Mouse (Mus musculus): ENCODE measurements around the gene Rhd.
"Not testable (repeated sequence)": the region's sequence is repeated elsewhere in the genome, so short reads cannot be mapped to it uniquely, and the experiment has no call there.

Gene Rhd

GRCm38 (mm10) chr4:134858494-134858893 lies 5.8 kb upstream of the Rhd start:
- no peak for DNase-seq

- peak; percentile 31 to 60 for DNase-seq
These were observed 2.5 kb upstream of the Rhd start for GRCm38 (mm10) chr4:134861884-134862283.

DNA sequence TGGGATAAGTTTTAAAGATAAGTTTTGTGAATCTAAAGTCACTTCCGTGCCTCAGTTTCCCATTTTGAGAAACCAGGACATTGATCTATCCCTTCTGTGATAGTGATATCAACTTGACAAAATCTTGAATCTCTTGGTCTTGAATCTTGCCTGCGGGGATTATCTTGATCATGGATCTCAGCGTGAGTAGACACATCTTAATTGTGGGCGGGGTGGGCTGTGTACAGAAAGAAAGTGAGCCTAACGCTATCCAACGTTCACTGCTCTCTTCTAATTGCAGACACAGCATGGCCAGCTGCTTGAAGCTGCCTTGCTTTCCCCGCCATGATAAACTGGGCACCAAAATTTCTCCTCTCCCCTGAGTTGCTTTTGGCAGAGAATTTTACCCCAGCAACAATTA lies 1.3 kb upstream of the Rhd start:
- no peak for DNase-seq

DNA sequence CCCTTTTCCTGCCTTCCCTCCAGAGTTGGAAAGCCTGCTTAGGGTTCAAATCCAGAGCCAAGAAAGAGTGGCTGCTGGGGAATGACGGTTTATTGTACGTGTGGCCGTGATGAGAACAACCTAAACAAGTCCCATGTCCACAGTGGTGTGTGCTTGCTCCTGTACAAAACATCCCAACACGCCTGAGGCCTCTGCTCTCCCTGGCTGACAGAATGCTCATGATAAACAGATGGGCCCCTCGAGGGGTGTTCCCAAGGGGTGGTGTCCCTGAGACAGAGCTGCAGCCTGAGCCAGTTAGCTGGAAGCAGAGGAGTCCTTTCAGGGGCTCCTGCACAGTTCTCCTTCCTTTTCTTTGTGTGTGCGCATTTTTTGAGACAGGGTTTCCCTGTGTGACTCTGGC lies 1.0 kb downstream of the Rhd start:
- no peak for DNase-seq

DNA sequence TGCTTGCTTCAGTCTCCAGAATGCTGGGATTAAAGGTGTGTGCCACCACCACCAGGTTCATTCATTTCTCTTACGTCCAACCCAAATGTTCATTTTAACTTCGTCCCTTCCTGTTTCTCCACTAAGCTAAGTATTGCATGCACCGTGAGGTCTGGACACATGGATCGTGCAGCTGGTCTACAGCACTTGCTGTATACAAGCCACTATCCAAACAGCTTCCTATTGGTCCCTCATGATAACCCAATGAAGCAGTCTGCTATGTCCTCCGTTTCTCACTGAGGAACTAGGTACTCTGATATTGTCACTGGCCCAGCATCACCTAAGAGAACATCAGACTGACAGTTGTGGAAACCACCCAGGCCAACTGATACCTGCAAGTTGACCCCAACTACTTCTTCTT lies 1.5 kb downstream of the Rhd start:
- DNase-seq = no peak

DNA sequence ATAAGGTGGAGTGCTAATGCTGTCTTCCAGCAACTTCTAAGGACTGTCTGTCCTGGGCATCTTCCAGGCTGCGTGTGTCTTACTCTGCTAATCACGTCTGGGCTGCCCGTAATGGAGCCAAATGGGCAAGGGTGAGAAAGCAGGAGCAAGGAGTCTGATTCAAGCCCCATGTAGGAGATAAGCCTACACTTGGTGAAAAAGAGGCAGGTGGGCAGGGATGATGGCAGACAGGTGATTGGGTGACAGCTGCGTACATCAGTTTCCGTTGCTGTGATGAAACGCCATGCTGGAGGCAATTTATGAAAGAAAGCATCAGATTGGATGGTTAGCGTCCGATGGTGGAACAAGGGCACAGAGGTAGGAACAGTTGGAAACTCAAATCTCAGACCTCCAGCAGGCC lies 2.9 kb downstream of the Rhd start:
- no peak for DNase-seq

DNA sequence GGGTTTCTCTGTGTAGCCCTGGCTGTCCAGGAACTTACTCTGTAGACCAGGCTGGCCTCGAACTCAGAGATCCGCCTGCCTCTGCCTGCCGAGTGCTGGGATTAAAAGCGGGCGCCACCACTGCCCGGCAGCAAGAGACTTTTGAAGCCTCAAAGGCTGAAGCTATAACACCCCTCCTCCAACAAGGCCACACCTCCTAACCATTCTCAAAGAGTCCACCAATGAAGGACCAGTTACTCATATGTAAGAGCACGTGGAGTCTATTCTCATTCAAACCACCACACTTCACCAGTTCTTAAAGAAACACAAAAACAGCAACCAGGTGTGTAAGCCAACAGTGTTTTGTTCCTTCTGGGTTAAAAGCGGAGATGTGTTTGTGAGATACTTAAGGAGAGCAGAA lies 3.3 kb downstream of the Rhd start:
- DNase-seq = no peak

DNA sequence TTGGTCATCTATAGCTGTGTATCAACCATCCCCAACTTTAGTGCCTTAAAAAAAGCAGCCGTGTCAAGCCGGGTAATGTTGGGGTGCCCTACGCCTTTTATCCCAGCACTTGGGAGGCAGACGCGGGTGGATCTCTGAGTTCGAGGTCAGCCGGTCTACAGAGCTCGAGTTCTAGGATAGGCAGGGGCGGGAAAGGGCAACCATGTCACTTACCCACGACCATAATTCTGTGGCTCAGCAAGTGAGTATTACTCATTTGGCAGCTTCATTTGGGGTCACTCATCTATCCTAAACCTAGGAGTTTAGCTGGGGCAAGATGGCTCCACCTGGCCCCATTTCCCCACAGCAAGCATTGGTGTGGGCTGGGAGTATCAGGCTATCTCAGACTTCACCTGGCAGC lies 3.7 kb downstream of the Rhd start:
- DNase-seq = no peak

GRCm38 (mm10) chr4:134868490-134868889 lies 4.2 kb downstream of the Rhd start:
- no peak for DNase-seq

DNA sequence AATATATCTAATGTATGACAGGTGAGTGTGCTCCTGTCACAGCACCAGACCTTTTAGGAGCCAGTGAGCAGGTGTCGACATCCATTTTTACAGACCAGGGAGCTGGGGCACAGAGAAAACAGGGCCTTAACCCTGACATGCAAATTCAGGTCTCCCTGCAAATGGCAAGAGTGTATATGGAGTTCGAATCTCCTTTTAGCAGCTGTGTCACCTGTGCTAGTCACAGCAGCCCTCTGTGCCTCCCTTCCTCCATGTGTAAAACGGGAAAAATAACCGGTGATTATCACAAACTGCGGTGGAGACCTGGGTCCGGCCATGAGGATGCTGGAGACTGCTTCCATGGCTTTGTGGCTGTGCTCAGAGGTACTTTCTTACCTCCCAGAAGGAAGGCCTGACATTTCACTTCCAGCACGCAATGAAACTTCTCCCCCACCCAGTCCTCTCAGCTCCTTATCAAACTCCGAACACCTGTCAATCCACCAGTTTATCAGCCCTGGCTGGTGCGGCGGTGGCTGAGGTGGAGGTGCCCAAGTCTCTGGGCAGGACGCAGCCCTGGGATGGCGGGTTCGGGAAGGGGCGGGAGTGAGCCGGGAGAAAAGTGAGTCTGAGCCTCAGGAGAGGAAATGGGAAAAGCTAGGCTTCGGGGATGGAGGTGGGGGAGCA lies 4.9 kb downstream of the Rhd start:
- no peak for DNase-seq

- DNase-seq = no peak
These were observed 5.6 kb downstream of the Rhd start for GRCm38 (mm10) chr4:134869815-134870375.

DNA sequence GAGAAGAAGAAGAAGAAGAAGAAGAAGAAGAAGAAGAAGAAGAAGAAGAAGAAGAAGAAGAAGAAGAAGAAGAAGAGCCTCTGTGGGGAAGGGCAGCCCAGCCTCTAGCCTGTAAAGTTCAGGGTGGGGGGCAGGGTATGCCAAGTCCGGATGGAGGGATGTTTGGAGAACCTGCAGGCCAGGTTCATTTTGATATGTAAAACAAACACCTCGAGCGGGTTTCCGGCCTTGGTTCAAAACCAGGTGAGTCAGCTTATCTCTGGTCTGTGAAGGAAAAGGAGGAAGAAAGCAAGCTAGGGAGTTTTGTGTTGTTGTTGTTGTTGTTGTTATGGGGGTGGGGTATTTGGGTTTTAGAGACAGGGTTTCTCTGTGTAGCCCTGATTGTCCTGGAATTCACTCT lies 7.1 kb downstream of the Rhd start:
- no peak for DNase-seq

GRCm38 (mm10) chr4:134871950-134872349 lies 7.6 kb downstream of the Rhd start:
- DNase-seq = no peak

DNA sequence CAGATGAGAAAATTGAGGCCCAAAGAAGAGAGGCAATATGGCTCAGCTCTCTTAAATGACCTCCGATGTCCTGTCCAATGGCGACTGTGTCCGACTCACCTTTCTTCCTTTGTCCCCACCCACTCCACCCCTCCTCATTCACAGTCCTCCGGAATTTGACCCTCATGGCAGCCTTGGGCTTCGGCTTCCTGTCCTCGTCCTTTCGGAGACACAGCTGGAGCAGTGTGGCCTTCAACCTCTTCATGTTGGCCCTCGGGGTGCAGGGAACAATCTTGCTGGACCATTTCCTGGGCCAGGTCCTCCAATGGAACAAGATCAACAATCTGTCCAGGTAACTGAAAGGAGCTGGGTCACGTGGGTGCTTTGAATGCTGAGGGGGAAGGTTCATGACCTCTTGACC lies 11.8 kb downstream of the Rhd start:
- no peak for DNase-seq

DNA sequence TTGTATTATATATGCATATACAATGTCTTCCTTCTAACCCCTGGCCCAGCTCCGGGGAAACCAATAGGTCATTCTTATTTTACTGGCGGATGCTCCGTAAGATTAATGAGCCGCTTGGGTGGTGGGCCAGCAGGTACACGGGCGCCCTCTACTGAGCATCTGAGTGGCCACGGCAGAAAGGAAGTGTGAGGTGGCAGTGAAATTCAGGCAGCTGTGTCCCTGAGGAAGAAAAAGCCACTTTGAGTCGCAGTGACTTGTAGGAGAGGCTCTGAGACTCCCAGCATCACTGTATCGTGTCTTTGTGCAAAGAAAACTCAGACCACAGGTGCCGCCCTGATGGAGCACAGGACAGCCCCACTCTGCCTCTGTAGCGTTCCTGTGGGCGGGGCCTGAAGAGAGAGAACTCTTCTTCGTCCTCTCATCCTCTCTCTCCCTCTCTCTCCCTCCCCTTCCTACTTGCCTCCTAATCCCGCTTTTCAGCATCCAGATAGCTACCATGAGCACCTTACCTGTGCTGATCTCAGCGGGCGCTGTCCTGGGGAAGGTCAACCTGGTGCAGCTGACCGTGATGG lies 15.2 kb downstream of the Rhd start:
- DNase-seq = peak; percentile 80 to 88

- DNase-seq = peak in 1 of 2 experiments; percentile 46
These were observed 15.7 kb downstream of the Rhd start for GRCm38 (mm10) chr4:134880041-134880440.

- DNase-seq = peak; percentile 40 to 57
These were observed 18.9 kb downstream of the Rhd start for GRCm38 (mm10) chr4:134883266-134883665.

DNA sequence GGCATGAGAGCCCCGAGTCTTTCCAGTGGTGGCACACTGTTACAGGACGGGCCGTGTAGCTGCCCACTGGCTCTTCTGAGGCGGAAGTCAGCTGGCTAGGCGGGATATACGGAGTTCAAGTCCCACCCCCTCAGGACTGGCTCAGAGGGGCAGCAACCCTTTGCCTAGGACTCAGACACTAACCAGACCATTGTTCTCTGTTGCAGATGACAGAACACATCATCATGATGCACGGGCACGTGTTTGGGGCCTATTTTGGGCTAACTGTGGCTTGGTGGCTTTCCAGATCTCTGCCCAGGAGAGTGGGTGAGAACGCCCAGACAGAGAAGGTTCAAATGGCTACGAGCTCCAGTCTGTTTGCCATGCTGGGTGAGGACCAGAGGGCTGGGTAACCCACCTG lies 19.5 kb downstream of the Rhd start:
- no peak for DNase-seq

GRCm38 (mm10) chr4:134884364-134884763 lies 20.0 kb downstream of the Rhd start:
- no peak for DNase-seq

DNA sequence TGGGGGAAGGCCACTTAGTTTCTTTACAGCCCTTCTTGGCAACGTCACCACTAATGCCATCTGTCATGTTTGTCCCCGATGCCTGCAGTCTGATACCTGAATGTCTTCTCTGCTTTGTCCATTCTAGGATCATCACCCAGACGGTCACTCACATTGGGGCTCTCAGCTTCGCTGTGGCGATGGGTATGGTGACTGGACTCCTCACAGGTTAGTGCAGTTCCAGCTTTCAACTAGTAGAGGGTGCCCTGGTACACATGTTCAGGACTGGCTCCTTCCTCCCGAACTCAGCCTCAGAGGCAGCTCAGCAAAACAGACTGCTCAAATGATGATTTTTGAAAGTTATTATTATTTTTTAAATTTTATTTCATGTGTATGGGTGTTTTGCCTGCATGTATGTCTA lies 27.8 kb downstream of the Rhd start:
- peak; percentile 63 to 76 for DNase-seq

DNA sequence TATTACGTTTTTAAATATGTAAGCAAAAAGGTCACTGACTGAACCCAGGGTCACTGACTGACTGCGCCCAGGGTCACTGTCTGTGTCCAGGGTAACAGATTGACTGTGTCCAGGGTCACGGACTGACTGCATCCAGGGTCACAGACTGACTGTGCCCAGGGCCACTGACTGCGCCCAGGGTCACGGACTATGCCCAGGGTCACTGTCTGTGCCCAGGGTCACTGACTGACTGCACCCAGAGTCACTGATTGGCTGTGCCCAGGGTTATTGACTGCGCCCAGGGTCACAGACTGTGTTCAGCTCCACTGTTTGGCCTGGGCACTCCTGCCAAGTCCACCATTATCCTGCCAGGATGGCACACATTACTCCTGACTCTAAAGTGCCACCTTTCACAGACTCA lies 32.9 kb downstream of the Rhd start:
- DNase-seq = no peak

GRCm38 (mm10) chr4:134901126-134901525 lies 36.8 kb downstream of the Rhd start:
- DNase-seq = no peak

DNA sequence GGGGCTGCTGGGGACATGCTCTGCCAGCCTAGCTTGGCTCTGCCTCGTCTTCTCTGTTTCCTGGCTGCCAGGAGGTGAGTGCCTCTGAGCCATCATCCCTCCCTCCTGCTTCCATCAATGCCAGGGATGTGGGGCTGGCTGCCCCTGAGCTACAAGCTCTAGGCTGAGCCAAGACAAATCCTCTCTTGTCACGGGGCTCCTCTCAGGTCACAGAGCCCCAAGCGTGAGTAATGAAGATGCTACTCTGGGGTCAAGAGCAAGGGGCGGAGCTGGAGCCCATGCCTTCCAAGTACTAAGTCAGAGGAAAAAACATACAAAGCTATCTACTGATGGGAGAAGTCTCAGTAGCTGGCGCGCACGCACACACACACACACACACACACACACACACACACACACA lies 38.7 kb downstream of the Rhd start:
- DNase-seq = no peak

DNA sequence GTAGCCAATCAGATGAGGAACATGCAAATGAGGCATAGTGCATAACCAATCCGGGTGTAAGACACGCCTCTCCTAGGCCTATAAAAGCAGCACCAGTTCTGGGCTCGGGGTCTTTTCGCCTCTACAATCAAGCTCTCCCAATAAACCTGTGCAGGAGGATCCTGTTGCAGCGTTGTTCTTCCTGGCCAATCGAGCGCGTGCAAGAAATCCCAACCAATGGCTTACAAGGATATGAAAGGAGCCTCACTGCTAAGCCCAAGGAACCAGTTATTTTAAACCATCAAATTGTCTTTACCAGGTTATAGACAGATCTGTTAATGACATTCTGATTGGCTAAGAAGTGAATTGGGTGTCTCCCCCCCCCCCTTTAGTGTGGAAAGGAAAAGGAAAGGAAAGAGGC lies 47.1 kb downstream of the Rhd start:
- not testable (repeated sequence) for DNase-seq

DNA sequence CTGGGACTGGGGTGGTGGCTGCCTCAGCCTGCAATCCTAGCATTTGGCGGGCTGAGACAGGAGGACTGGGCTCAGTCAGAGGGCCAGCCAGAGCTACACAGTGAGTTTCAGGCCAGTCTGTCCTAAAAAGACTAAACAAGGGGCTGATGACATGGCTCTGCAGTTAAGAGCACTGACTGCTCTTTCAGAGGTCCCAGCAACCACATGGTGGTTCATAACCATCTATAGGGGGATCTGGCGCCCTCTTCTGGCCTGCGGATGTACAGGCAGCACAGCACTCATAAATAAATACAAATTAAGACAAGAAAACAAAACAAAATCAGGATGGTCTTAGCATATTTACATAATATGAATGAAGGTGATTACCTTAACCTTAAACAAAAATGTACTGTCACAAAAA lies 49.1 kb downstream of the Rhd start:
- DNase-seq = peak; percentile 79 to 85

Data from kidney, postnatal 25 days (tissue).